Mouse (Mus musculus) hindbrain, embryonic 10.5 days (tissue): ENCODE measurements around the gene Tubg1. TPM values are rescaled to one million over a fixed set of nuclear protein-coding genes. Genes with fewer than 3 reads are reported as not detected.
A peak's percentile ranks its signal among the peaks of the same experiment; 100 is the strongest.

ENCODE experiments used
- DNase-seq: peaks from one replicate; pipeline ENCODE4 v3.0.0-alpha.2; 2017; ENCODE audit warnings: low spot score
- H3K27ac ChIP-seq: fragments of 300-500 bp; sonication (generic); 2 replicates; pipeline ENCODE4 v1.5.1; 2016; ENCODE audit warnings: mild to moderate bottlenecking, moderate library complexity
- H3K27me3 ChIP-seq: fragments of 300-500 bp; sonication (generic); 2 replicates; pipeline ENCODE4 v1.6.1; 2016; ENCODE audit warnings: mild to moderate bottlenecking; ENCODE audit not compliant: poor library complexity, insufficient read depth, severe bottlenecking
- H3K36me3 ChIP-seq: fragments of 300-500 bp; sonication (generic); 2 replicates; pipeline ENCODE4 v1.6.1; 2016; ENCODE audit warnings: mild to moderate bottlenecking, moderate library complexity
- H3K4me1 ChIP-seq: fragments of 300-500 bp; sonication (generic); replicated peaks from 2 replicates; pipeline ENCODE4 v1.6.1; 2016; ENCODE audit warnings: mild to moderate bottlenecking
- H3K4me3 ChIP-seq: fragments of 300-500 bp; sonication (generic); 2 replicates; pipeline ENCODE4 v1.5.1; 2016; ENCODE audit warnings: mild to moderate bottlenecking, moderate library complexity
- H3K9me3 ChIP-seq: fragments of 300-500 bp; sonication (generic); 2 replicates; pipeline ENCODE4 v1.6.1; 2016; ENCODE audit warnings: mild to moderate bottlenecking, moderate library complexity
- WGBS: fragments of 180-500 bp; shearing (Covaris S2); methylation state at CpG from one replicate; pipeline ENCODE4 v1.1.7; 2016; 5-methylcytosine and 5-hydroxymethylcytosine counted together
- polyA plus RNA-seq: library from polyadenylated mRNA; unstranded; fragments of >200 nt; fragmentation: Nextera tagmentation; extraction: Ambion mirVana; gene quantifications from 2 replicates; pipeline ENCODE4 v1.2.1, GENCODE M21; 2016

Gene Tubg1
- polyA plus RNA-seq, result 136 and 141 TPM in 2 replicates

- under 1% methylated on average over 61 of the region's 61 CpGs for WGBS
- no peaks in the 10 kb centered on the region for H3K27me3 ChIP-seq
- H3K27ac ChIP-seq, result peak within 1 kb of the TSS; percentile 95
- DNase-seq, result peak; percentile 100
- peaks cover 52% of the 10 kb centered on the region for H3K36me3 ChIP-seq
- H3K9me3 ChIP-seq, result no peaks in the 10 kb centered on the region
- H3K4me1 ChIP-seq, result peaks cover 41% of the 10 kb centered on the region
- H3K4me3 ChIP-seq, result peak within 1 kb of the TSS; percentile 95
Measured at GRCm38 (mm10) chr11:101119761-101120544, at the start of gene Tubg1, which contains the start of gene Retreg3. Gene Tubg1 (plus strand): TSS chr11:101119938. Gene Retreg3 (minus strand): TSS chr11:101119893.

DNA sequence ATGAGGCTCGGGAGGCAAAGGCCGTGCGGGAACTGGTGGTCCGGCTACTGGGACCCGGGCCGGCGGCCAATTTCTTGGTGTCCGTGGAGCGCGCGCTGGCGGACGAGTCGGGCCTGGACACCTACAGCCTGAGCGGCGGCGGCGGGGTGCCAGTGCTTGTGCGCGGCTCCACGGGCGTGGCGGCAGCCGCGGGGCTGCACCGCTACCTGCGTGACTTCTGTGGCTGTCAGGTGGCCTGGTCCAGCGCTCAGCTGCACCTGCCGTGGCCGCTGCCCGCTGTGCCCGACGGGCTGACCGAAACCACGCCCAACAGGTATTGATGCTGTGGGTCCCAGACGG, 49.6 kb upstream of the Tubg1 start:
- H3K4me3 ChIP-seq, result peak overlapping the region; percentile 91

GRCm38 (mm10) chr11:101070987-101071386, 48.8 kb upstream of the Tubg1 start:
- 77% methylated on average over 6 of the region's 6 CpGs for WGBS
- Histone ChIP-seq H3K4me1 (peaks cover 29% of the 10 kb centered on the region), H3K27ac (peak overlapping the region; percentile 40; the same call in 1 of the 2 replicates), H3K36me3 (0 out of 2 replicates have a peak, but pooled peaks cover 3% of the 10 kb centered on the region), H3K4me3 (peak overlapping the region; percentile 91), H3K27me3 (peaks cover 32% of the 10 kb centered on the region), H3K9me3 (no peaks in the 10 kb centered on the region)
- no peak for DNase-seq

More for the DNA sequence above, 49.6 kb upstream of the Tubg1 start:
- 0 out of 2 replicates have a peak, but pooled peaks cover 3% of the 10 kb centered on the region for H3K36me3 ChIP-seq
- H3K4me1 ChIP-seq, result peaks cover 29% of the 10 kb centered on the region
- H3K27ac ChIP-seq, result peak overlapping the region; percentile 90
- peaks cover 29% of the 10 kb centered on the region for H3K27me3 ChIP-seq
- no peaks in the 10 kb centered on the region for H3K9me3 ChIP-seq
- under 1% methylated on average over 36 of the region's 36 CpGs for WGBS
- no peak for DNase-seq

DNA sequence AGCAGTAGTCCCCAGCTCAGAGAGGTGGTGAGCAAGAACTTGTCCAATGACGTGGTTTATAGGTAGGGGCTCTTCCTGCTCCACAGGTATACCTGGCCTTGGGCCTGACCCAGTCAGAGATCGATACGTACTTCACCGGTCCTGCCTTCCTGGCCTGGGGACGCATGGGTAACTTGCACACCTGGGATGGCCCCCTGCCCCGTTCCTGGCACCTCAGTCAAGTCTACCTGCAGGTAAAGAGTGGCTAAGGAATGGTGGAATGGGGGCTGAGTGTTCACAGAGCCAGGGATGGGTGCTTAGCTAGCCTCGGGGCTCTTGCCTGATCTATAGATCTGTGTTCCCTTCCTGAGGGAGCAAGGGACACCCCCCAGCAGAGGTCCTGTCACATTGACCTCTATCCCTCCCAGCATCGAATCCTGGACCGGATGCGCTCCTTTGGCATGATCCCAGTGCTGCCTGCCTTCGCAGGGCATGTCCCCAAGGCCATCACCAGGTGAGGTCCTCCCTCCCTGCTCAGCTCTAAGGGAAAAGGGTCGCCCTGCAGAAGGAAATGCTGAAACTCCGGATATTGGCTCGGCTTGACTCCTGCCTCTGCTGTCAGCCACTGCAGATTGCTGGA, 47.8 kb upstream of the Tubg1 start:
- H3K9me3 ChIP-seq, result no peaks in the 10 kb centered on the region
- 70% methylated on average over 14 of the region's 14 CpGs for WGBS
- no peak overlapping the region for H3K4me3 ChIP-seq
- H3K27ac ChIP-seq, result no peak overlapping the region
- H3K36me3 ChIP-seq, result peaks cover 11% of the 10 kb centered on the region; the same call in 1 of the 2 replicates
- peaks cover 41% of the 10 kb centered on the region for H3K27me3 ChIP-seq
- DNase-seq, result no peak
- H3K4me1 ChIP-seq, result peaks cover 21% of the 10 kb centered on the region

DNA sequence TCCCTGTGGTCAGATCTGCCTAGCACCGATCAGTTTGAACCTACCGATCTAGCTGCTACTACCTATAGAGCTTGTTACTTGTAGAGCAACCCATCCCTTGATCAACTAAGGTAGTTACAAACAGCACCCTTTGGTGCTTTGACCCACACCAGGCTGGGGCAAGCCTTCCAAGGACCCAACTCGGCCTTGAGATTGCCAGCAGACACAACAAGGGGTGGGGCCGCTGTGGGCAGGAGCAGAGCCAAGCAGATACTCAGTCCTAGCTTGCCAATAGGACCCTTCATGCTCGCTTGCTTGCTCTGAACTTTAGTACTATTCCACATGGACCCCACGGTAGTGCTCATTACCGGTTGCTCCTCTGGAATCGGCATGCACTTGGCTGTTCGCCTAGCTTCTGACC, 41.6 kb upstream of the Tubg1 start, which contains the start of gene Hsd17b1:
TSS of gene Hsd17b1 (plus strand) at position 291 of the 400 bp plus-strand sequence.
- H3K27ac ChIP-seq, result no peak within 1 kb of the TSS
- H3K27me3 ChIP-seq, result peaks cover 61% of the 10 kb centered on the region

GRCm38 (mm10) chr11:101079746-101080145, 40.0 kb upstream of the Tubg1 start:
- DNase-seq, result no peak
- no peaks in the 10 kb centered on the region for H3K9me3 ChIP-seq
- H3K36me3 ChIP-seq, result peaks cover 15% of the 10 kb centered on the region
- H3K4me3 ChIP-seq, result peak overlapping the region; percentile 6; the same call in 1 of the 2 replicates
- 3% methylated on average over 27 of the region's 27 CpGs for WGBS
- no peak overlapping the region for H3K27ac ChIP-seq
- H3K4me1 ChIP-seq, result peaks cover 37% of the 10 kb centered on the region
- peaks cover 61% of the 10 kb centered on the region for H3K27me3 ChIP-seq

More for the DNA sequence above, 41.6 kb upstream of the Tubg1 start, which contains the start of gene Hsd17b1:
- no peak within 1 kb of the TSS for H3K4me3 ChIP-seq
- WGBS, result 73% methylated on average over 9 of the region's 9 CpGs
- H3K4me1 ChIP-seq, result peaks cover 23% of the 10 kb centered on the region
- H3K36me3 ChIP-seq, result peaks cover 13% of the 10 kb centered on the region; the same call in 1 of the 2 replicates
- no peak for DNase-seq
- H3K9me3 ChIP-seq, result no peaks in the 10 kb centered on the region

GRCm38 (mm10) chr11:101080421-101080820, 39.3 kb upstream of the Tubg1 start:
- Histone ChIP-seq H3K27ac (no peak overlapping the region), H3K27me3 (peaks cover 61% of the 10 kb centered on the region), H3K36me3 (peaks cover 22% of the 10 kb centered on the region), H3K4me3 (no peak overlapping the region), H3K9me3 (no peaks in the 10 kb centered on the region), H3K4me1 (peaks cover 40% of the 10 kb centered on the region)
- WGBS, result 68% methylated on average over 5 of the region's 5 CpGs
- no peak for DNase-seq

DNA sequence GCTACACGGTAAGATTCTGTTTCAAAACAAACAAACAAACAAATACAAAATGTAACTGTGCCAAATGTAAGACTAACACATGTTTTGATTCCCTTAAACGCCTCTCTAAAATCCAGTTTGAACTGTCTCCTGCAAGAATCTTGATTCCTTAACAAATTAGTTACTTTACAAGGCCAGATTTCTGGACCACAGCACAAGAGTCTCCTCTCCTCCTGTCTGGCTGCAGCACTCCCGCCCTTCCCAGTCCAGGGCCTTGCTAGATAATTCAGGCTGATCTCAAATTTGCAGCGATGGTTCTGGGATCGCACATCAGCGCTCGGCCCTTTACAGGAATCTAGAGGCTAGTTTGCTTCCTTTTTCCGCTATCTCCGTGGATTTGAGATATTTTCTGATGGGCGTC, 38.1 kb upstream of the Tubg1 start:
- Histone ChIP-seq H3K27me3 (peaks cover 52% of the 10 kb centered on the region), H3K4me1 (peaks cover 52% of the 10 kb centered on the region), H3K27ac (peak overlapping the region; percentile 91), H3K4me3 (peak overlapping the region; percentile 87), H3K36me3 (peaks cover 26% of the 10 kb centered on the region), H3K9me3 (no peaks in the 10 kb centered on the region)
- 8% methylated on average over 10 of the region's 10 CpGs for WGBS
- DNase-seq, result no peak

DNA sequence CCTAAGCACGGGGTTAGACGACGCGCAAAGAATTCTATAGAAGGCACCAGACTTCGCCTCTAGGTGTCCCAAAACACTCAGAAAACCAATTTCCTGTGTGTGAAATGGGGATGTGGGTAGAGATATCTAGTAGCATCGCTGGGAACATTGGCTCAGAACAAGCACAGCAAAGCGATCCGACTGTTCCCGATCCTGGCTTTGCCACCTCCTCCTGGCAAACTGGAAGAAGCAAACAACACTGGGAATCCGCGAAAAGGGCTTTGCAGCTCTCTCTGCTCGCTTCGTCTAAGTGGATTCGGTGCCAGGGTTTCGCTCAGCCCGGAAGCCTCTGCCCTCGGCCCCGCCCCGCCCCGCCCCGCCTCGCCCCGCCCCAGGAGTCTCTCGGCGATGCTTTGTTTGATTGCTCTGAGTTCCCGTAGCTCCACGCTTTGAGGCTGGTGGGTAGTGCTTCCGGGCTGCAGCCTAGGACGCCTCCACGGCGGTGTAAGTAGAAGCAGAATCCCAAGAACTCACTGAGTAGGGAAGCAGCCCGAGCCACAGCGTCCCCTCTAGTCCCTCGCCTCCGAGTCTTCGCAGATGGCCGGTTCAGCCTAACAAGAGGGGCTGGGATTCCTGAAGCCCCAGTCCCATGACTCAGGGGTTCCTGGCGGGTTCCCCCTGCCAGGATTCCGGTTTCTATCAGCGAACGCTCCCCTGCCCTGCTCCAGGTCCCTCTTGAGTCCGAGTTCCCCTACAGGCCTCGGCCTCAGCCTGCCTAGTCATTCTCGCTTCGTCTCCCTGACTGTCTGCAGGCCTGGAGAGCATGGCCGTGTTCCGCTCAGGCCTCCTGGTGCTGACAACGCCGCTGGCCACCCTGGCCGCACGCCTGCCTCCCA, 37.3 kb upstream of the Tubg1 start, which contains the start of gene Coasy:
TSS of gene Coasy (plus strand) at position 358 of the 875 bp plus-strand sequence.
- Histone ChIP-seq H3K27me3 (peaks cover 44% of the 10 kb centered on the region), H3K9me3 (no peaks in the 10 kb centered on the region), H3K4me1 (peaks cover 57% of the 10 kb centered on the region), H3K36me3 (peaks cover 19% of the 10 kb centered on the region), H3K4me3 (peak within 1 kb of the TSS; percentile 87), H3K27ac (peak within 1 kb of the TSS; percentile 91)
- under 1% methylated on average over 51 of the region's 51 CpGs for WGBS
- peak; percentile 96 for DNase-seq

DNA sequence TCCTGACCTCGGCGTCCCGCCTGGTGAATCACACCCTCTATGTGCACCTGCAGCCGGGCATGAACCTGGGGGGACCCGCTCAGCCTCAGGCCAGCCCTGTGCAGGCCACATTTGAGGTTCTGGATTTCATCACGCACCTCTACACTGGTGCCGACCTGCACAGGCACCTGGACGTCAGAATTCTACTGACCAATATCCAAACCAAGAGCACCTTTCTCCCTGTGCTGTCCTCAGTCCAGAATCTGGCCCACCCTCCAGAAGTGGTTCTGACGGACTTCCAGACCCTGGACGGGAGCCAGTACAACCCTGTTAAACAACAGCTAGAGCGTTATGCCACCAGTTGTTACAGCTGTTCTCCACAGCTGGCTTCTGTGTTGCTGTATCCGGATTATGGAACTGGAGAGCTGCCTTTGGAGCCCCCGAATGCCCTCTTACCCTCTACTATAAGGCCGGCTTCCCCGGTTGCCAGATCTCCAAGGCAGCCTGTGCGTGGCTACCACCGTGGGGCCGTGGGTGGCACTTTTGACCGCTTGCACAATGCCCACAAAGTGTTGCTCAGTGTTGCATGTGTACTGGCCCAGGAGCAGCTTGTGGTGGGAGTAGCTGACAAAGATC, 36.5 kb upstream of the Tubg1 start:
- DNase-seq, result no peak
- Histone ChIP-seq H3K36me3 (peaks cover 19% of the 10 kb centered on the region), H3K27me3 (peaks cover 37% of the 10 kb centered on the region), H3K9me3 (no peaks in the 10 kb centered on the region), H3K4me1 (peaks cover 64% of the 10 kb centered on the region), H3K4me3 (peak overlapping the region; percentile 87), H3K27ac (peak overlapping the region; percentile 91)
- WGBS, result 36% methylated on average over 19 of the region's 19 CpGs

- no peak overlapping the region for H3K27ac ChIP-seq
- WGBS, result 81% methylated on average over 14 of the region's 14 CpGs
- DNase-seq, result no peak
- peaks cover 26% of the 10 kb centered on the region for H3K27me3 ChIP-seq
- H3K9me3 ChIP-seq, result no peaks in the 10 kb centered on the region
- peak overlapping the region; percentile 16; the same call in 1 of the 2 replicates for H3K4me3 ChIP-seq
- H3K4me1 ChIP-seq, result peaks cover 70% of the 10 kb centered on the region
- peaks cover 29% of the 10 kb centered on the region for H3K36me3 ChIP-seq
Measured at GRCm38 (mm10) chr11:101084246-101084645, 35.5 kb upstream of the Tubg1 start.

- Histone ChIP-seq H3K27ac (no peak overlapping the region), H3K27me3 (peaks cover 20% of the 10 kb centered on the region), H3K4me1 (peaks cover 66% of the 10 kb centered on the region), H3K9me3 (no peaks in the 10 kb centered on the region), H3K36me3 (peaks cover 35% of the 10 kb centered on the region), H3K4me3 (no peak overlapping the region)
- DNase-seq, result no peak
- 93% methylated on average over 12 of the region's 12 CpGs for WGBS
Measured at GRCm38 (mm10) chr11:101084811-101085210, 34.9 kb upstream of the Tubg1 start.
